Mouse (Mus musculus): ENCODE results near the gene Pappa2.

DNA sequence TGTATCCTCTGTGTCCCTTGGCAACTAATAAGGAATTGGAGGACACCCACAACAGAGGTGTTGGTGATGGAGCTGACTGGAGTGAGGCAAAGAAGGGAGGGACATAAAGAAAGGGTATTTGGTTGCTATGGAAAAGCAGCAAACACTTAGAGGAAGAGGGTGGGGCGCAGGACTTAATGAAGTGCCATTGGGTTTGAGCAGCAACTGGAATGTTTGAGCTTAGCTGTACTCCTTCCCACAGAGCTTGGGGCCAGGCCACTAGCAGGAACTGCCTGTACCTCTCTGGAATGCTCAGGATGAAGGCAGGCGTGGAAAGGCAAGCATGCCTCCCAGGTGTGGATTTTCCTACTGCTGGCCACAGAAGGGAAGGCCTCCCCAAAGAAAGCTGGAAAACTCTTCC lies 281.0 kb downstream of the Pappa2 start:
- TF ChIP-seq CTCF (IDR thresholded peaks at IDR 0.05; ENCODE audit: extremely low read depth, insufficient read depth, low read length) (no peak), POLR2A (IDR thresholded peaks at IDR 0.05; ENCODE audit: extremely low read depth, insufficient read depth, low read length) (no peak)

Data from cortical plate, adult 2 months (tissue).